Comparison of ENCODE assay signal across 13 mouse cellular contexts in genomic region chr3:139949096-139949495, GRCm38 (mm10).
DNase-seq lines count a peak whose midpoint lies in the region; ATAC-seq lines count a peak whose summit lies in the region.
"Had no signal": no experiment of that assay in that cellular context is flagged by ENCODE, and none has a peak within 500 bp of the region (broad histone marks: within the 10 kb centered on the region; RNA-seq: fewer than 3 reads in every experiment).

No protein-coding gene starts in this region.

- no peak overlapping the region for H3K4me2 ChIP-seq in forebrain, embryonic 14.5 days (ENCODE audit: low read length)
- H3K4me2 ChIP-seq in forebrain, embryonic 11.5 days (ENCODE audit: low read depth, low read length, severe bottlenecking), result no peak overlapping the region
- no peak overlapping the region for H3K4me2 ChIP-seq in embryonic facial prominence, embryonic 14.5 days (ENCODE audit: low read depth, low read length)
- H3K4me2 ChIP-seq: lung, embryonic 15.5 days; stomach, embryonic 15.5 days had no signal

- no peak overlapping the region for H3K9ac ChIP-seq in forebrain, embryonic 14.5 days (ENCODE audit: low read length)
- H3K9ac ChIP-seq in forebrain, embryonic 11.5 days (ENCODE audit: low read length), result no peak overlapping the region
- no peak overlapping the region for H3K9ac ChIP-seq in embryonic facial prominence, embryonic 14.5 days (ENCODE audit: low read depth, low read length)
- H3K9ac ChIP-seq: lung, embryonic 15.5 days; stomach, embryonic 15.5 days had no signal

- no peaks in the 10 kb centered on the region for H3K36me3 ChIP-seq in forebrain, embryonic 14.5 days (ENCODE audit: control insufficient read depth, insufficient read depth, low read length)
- no peaks in the 10 kb centered on the region for H3K36me3 ChIP-seq in forebrain, embryonic 11.5 days (ENCODE audit: control insufficient read depth, insufficient read depth, low read length)
- no peaks in the 10 kb centered on the region for H3K36me3 ChIP-seq in embryonic facial prominence, embryonic 14.5 days (ENCODE audit: control insufficient read depth, insufficient read depth, low read length)
- H3K36me3 ChIP-seq: lung, embryonic 15.5 days; stomach, embryonic 15.5 days had no signal

- peak; percentile 45 for DNase-seq in forebrain, embryonic 14.5 days (ENCODE audit: low spot score)
- DNase-seq in forebrain, embryonic 11.5 days (ENCODE audit: low spot score), result no peak
- DNase-seq in left cerebral cortex, postnatal 14 days (ENCODE audit: low spot score in 2 of 2), result peak; percentile 6 to 20
- no peak for DNase-seq in left cerebral cortex, adult 11 months (ENCODE audit: low spot score)
- peak; percentile 8 for DNase-seq in NIH3T3 (ENCODE audit: low read depth)
- DNase-seq in embryonic facial prominence, embryonic 14.5 days (ENCODE audit: low spot score), result peak; percentile 37
- no peak for DNase-seq in B cell, adult 2 months

- no peak overlapping the region for H3K27ac ChIP-seq in forebrain, embryonic 14.5 days (ENCODE audit: low read depth, low read length)
- H3K27ac ChIP-seq in forebrain, embryonic 11.5 days (ENCODE audit: low read depth, low read length), result no peak overlapping the region
- no peak overlapping the region for H3K27ac ChIP-seq in embryonic facial prominence, embryonic 14.5 days (replicated peaks; ENCODE audit: low read depth, low read length)
- H3K27ac ChIP-seq: lung, embryonic 15.5 days; stomach, embryonic 15.5 days had no signal

- H3K27me3 ChIP-seq in forebrain, embryonic 14.5 days (replicated peaks; ENCODE audit: control insufficient read depth, insufficient read depth, low read length), result no peaks in the 10 kb centered on the region
- H3K27me3 ChIP-seq in forebrain, embryonic 11.5 days (ENCODE audit: control insufficient read depth, insufficient read depth, low read length), result no peaks in the 10 kb centered on the region
- no peaks in the 10 kb centered on the region for H3K27me3 ChIP-seq in embryonic facial prominence, embryonic 14.5 days (replicated peaks; ENCODE audit: control insufficient read depth, insufficient read depth, low read length)
- H3K27me3 ChIP-seq: lung, embryonic 15.5 days; stomach, embryonic 15.5 days had no signal

- WGBS in forebrain, embryonic 14.5 days, result 68% methylated on average over 4 of the region's 4 CpGs
- WGBS in forebrain, embryonic 11.5 days, result 77% methylated on average over 4 of the region's 4 CpGs
- 57% methylated on average over 4 of the region's 4 CpGs for WGBS in embryonic facial prominence, embryonic 14.5 days

- H3K4me1 ChIP-seq in forebrain, embryonic 14.5 days (ENCODE audit: control insufficient read depth, insufficient read depth, low read length), result no peaks in the 10 kb centered on the region
- no peaks in the 10 kb centered on the region for H3K4me1 ChIP-seq in forebrain, embryonic 11.5 days (replicated peaks; ENCODE audit: control insufficient read depth, insufficient read depth, low read length)
- H3K4me1 ChIP-seq in embryonic facial prominence, embryonic 14.5 days (ENCODE audit: control insufficient read depth, insufficient read depth, low read length), result no peaks in the 10 kb centered on the region
- H3K4me1 ChIP-seq: lung, embryonic 15.5 days; stomach, embryonic 15.5 days had no signal

- intact Hi-C loops in left cerebral cortex, postnatal 14 days (cut with DNase I), result no loop called here

- H3K4me3 ChIP-seq in forebrain, embryonic 14.5 days (ENCODE audit: low read depth, low read length), result no peak overlapping the region
- no peak overlapping the region for H3K4me3 ChIP-seq in forebrain, embryonic 11.5 days (ENCODE audit: low read depth, low read length)
- H3K4me3 ChIP-seq in embryonic facial prominence, embryonic 14.5 days (ENCODE audit: low read depth, low read length), result no peak overlapping the region
- H3K4me3 ChIP-seq: lung, embryonic 15.5 days; stomach, embryonic 15.5 days had no signal

- no peaks in the 10 kb centered on the region for H3K9me3 ChIP-seq in forebrain, embryonic 14.5 days (replicated peaks; ENCODE audit: control insufficient read depth, low read length)
- H3K9me3 ChIP-seq in forebrain, embryonic 11.5 days (ENCODE audit: control insufficient read depth, low read length), result no peaks in the 10 kb centered on the region
- H3K9me3 ChIP-seq in embryonic facial prominence, embryonic 14.5 days (ENCODE audit: control insufficient read depth, low read length), result no peaks in the 10 kb centered on the region
- H3K9me3 ChIP-seq: lung, embryonic 15.5 days; stomach, embryonic 15.5 days had no signal

- ATAC-seq in forebrain, embryonic 14.5 days, result 0 out of 2 replicates have a peak, but pooled peaks have one; percentile 34
- ATAC-seq in forebrain, embryonic 11.5 days (replicated peaks; ENCODE audit: low FRiP score), result no peak
- ATAC-seq in embryonic facial prominence, embryonic 14.5 days (ENCODE audit: low read depth), result no peak
- no peak for ATAC-seq in inflammation-experienced regulatory T-cells, adult 6 months
- ATAC-seq: activated CD4-positive, CD25-positive, alpha-beta regulatory T cell, adult 4 months; CD4-positive, CD25-positive, alpha-beta regulatory T cell, adult 4 months; forebrain, embryonic 16.5 days had no signal

Comparison
In these comparisons a context has a peak if more than half of its experiments do, and no peak if none do; other contexts are left out.
1. DNase-seq: peak in forebrain, embryonic 14.5 days (single experiment), left cerebral cortex, postnatal 14 days (2 of 2), NIH3T3 (single experiment) and embryonic facial prominence, embryonic 14.5 days (single experiment); none in forebrain, embryonic 11.5 days (single experiment), left cerebral cortex, adult 11 months (single experiment) and B cell, adult 2 months (0 of 2).